Mouse (Mus musculus): Measurements from ENCODE around the gene Filip1. TPM values are rescaled to one million over a fixed set of nuclear protein-coding genes. Genes with fewer than 3 reads are reported as not detected.
A peak's percentile ranks its signal among the peaks of the same experiment; 100 is the strongest.

Gene Filip1
- polyA plus RNA-seq, 1 experiment from 2014 or later: 8.4 TPM

DNA sequence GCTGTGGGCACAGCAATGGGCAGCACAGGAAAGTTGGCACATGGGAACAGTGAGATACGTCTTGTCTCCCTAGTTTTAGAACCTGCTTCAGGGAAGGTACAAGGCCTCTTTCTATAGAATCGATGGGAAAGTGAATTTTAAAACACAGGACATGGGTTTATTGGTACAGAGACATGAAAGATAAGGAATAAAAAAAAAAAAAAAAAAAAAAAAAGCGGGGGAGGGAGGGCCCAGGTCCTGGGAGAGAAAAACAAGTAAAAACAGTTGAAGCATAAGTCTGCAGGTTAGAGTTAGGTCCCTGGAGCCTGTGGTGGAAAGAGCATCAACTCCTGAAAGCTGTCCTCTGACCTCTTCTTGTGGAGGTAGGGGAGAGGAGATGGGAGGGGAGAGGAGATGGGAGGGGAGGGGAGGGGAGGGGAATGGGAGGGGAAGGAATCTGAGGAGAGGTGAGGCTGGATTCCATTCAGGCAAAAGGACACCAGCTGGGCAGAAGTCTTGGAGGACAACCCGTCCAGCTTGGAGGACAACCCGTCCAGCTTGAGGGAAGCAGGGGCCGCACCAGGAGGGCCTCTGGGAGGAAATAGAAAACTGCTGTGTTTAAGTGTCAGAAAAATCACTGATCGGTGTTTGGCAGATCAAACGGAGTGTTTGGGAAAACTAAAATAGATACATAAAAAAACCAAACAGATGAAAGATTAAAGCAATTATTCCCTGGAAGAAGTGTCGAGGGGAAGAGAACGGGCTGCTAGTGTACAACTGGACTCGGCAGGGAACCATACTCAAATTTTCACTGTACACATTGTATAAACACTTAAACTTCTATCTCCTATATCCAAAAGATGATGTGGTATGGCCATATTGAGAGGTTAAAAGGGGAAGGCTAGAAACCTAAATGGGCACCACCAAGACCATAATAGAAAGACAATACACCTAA is 201.4 kb downstream of the Filip1 start:
- H3K4me3 ChIP-seq: no peak overlapping the region
- no peaks in the 10 kb centered on the region for H3K9me3 ChIP-seq
- H3K27me3 ChIP-seq: no peaks in the 10 kb centered on the region
- no peaks in the 10 kb centered on the region for H3K36me3 ChIP-seq
- no peak for ATAC-seq (ENCODE audit: insufficient number of reproducible peaks, low FRiP score, low TSS enrichment, low read depth)
- H3K9ac ChIP-seq: no peak overlapping the region
- H3K4me1 ChIP-seq: peaks cover 32% of the 10 kb centered on the region
- WGBS: 55% methylated on average over 10 of the region's 11 CpGs
- no peak overlapping the region for H3K27ac ChIP-seq
- no peak overlapping the region for H3K4me2 ChIP-seq

DNA sequence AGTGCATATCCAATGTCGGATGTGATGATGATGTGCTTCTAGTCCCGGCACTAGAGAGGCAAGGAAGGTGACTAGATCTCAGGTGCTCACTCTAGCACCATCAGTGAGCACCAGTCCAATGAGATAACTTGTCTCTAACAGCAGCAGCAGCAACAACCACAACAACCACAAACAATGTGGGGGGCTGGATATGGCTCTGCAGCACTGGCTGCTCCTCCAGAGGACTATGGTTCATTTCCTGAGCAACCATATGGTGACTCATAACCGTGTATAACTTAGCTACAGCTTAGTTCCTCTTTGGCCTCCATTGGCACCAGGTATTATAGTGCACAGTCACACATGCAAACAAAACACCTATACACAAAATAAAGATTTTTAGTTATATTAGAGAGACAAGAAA is 202.1 kb downstream of the Filip1 start:
- WGBS: 77% methylated on average over 3 of the region's 3 CpGs
- ATAC-seq (ENCODE audit: insufficient number of reproducible peaks, low FRiP score, low TSS enrichment, low read depth): no peak

DNA sequence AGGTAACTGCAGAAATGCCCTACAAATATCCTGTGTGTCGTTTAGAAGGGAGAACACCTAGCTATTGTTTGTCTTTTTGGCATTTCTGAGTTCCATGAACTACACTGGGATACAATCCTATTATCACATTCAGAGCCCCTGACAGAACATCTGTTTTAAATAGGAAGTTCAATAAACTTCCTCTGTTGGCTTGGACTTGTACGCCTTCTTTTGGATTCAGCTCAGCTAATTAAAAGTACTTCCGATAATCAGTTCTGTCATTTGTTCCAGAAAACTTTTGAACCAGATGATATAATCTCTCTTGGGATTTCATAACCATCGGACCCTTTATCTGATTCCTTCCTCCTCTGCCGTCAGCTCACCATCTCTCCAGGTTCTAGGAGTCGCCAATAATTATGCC is 203.2 kb downstream of the Filip1 start:
- no peak overlapping the region for H3K4me3 ChIP-seq
- H3K27ac ChIP-seq: no peak overlapping the region
- H3K4me1 ChIP-seq: peaks cover 25% of the 10 kb centered on the region
- H3K4me2 ChIP-seq: no peak overlapping the region
- H3K27me3 ChIP-seq: no peaks in the 10 kb centered on the region
- H3K36me3 ChIP-seq: no peaks in the 10 kb centered on the region
- ATAC-seq (ENCODE audit: insufficient number of reproducible peaks, low FRiP score, low TSS enrichment, low read depth): no peak
- H3K9me3 ChIP-seq: no peaks in the 10 kb centered on the region
- WGBS: 28% methylated on average over 6 of the region's 6 CpGs
- no peak overlapping the region for H3K9ac ChIP-seq

More for the DNA sequence above, 202.1 kb downstream of the Filip1 start:
- H3K4me3 ChIP-seq: no peak overlapping the region
- H3K4me1 ChIP-seq: peaks cover 30% of the 10 kb centered on the region
- H3K36me3 ChIP-seq: no peaks in the 10 kb centered on the region
- H3K9ac ChIP-seq: no peak overlapping the region
- no peak overlapping the region for H3K4me2 ChIP-seq
- H3K27ac ChIP-seq: 0 out of 2 replicates have a peak overlapping the region, but pooled peaks have one; percentile 33
- H3K9me3 ChIP-seq: no peaks in the 10 kb centered on the region
- H3K27me3 ChIP-seq: no peaks in the 10 kb centered on the region

DNA sequence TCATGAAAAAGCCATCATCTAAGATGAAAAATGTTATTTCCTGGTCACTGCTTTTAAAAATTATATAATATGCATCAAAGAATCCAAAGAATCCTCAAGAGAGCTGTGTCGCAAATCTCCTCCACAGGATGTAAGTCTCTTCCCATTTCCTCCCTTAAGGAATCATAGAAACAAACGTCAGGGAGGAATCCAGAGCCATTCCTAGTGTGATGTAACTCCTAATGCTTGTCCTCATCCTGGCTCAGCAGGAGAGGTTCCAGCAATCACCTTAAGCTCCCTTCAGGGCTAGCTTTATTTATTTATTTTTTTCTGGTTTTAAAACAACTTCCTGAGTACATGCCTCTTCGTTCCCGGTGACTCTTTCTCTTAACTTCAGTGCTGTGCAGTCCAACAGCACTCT is 205.5 kb downstream of the Filip1 start:
- Histone ChIP-seq H3K27ac (no peak overlapping the region), H3K9ac (no peak overlapping the region), H3K9me3 (no peaks in the 10 kb centered on the region), H3K4me1 (peaks cover 10% of the 10 kb centered on the region; the same call in 1 of the 2 replicates), H3K4me2 (no peak overlapping the region), H3K36me3 (no peaks in the 10 kb centered on the region), H3K4me3 (no peak overlapping the region), H3K27me3 (no peaks in the 10 kb centered on the region)
- WGBS: 39% methylated on average over 4 of the region's 4 CpGs
- no peak for ATAC-seq (ENCODE audit: insufficient number of reproducible peaks, low FRiP score, low TSS enrichment, low read depth)

DNA sequence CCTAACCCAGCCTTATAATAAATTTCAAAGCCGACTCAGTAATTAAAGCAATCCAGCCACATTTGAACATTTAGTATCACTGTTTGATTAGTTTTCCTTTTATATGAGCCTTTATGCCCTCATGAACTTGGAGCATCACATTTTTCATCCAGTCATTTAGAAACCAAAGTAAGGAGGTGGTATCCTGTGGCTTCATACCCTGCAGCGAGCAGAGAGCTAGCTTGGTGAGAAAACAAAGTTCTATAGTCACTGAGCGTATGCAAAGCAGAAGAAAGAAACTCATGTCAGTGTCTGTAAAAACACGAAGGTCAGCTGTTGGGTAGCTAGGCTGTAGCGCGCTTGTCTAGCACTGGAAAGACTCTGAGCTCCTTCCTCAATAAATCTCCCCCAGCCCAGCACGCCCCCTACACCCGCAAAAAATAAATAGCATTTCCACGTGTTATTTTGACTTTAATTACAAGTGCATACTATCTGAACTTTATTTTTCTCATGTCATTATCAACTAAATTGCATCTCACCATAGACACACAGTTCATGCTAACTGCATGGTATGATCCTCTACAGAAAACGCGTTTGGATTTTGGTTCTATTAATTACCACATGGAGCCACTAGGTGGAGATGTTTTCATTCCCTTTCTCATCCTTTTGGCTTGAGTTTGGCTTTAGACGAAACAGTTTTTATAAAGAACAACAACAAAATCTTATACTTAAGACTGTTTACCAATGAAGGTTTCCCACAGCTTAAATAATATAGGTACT is 206.2 kb downstream of the Filip1 start:
- Histone ChIP-seq H3K4me3 (no peak overlapping the region), H3K4me2 (no peak overlapping the region), H3K9me3 (no peaks in the 10 kb centered on the region), H3K27ac (no peak overlapping the region), H3K9ac (no peak overlapping the region), H3K4me1 (peaks cover 10% of the 10 kb centered on the region; the same call in 1 of the 2 replicates), H3K27me3 (no peaks in the 10 kb centered on the region), H3K36me3 (no peaks in the 10 kb centered on the region)
- no peak for ATAC-seq (ENCODE audit: insufficient number of reproducible peaks, low FRiP score, low TSS enrichment, low read depth)
- 46% methylated on average over 12 of the region's 12 CpGs for WGBS

DNA sequence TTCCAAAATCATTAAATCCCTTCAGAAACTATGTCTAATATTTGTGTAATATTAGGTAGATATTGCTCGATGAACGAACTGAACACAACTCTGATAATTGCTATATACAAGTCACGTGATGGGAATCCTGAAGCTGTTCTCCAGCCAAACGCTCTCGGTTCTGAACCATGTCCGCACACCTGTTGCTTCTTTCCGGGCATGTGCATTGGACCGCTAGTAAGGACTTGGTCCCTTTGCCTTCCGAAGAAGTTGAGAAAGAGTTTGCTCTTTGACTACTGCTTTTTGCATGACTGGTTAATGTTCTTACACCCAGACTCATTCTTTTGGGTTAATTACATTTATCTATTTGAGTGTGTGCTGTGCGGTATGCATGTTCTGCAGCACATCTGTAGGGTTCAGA is 207.2 kb downstream of the Filip1 start:
- Histone ChIP-seq H3K36me3 (no peaks in the 10 kb centered on the region), H3K27ac (no peak overlapping the region), H3K27me3 (no peaks in the 10 kb centered on the region), H3K4me1 (peaks cover 8% of the 10 kb centered on the region; the same call in 1 of the 2 replicates), H3K4me3 (no peak overlapping the region), H3K9me3 (no peaks in the 10 kb centered on the region), H3K9ac (no peak overlapping the region), H3K4me2 (no peak overlapping the region)
- ATAC-seq (ENCODE audit: insufficient number of reproducible peaks, low FRiP score, low TSS enrichment, low read depth): no peak
- 88% methylated on average over 10 of the region's 10 CpGs for WGBS

DNA sequence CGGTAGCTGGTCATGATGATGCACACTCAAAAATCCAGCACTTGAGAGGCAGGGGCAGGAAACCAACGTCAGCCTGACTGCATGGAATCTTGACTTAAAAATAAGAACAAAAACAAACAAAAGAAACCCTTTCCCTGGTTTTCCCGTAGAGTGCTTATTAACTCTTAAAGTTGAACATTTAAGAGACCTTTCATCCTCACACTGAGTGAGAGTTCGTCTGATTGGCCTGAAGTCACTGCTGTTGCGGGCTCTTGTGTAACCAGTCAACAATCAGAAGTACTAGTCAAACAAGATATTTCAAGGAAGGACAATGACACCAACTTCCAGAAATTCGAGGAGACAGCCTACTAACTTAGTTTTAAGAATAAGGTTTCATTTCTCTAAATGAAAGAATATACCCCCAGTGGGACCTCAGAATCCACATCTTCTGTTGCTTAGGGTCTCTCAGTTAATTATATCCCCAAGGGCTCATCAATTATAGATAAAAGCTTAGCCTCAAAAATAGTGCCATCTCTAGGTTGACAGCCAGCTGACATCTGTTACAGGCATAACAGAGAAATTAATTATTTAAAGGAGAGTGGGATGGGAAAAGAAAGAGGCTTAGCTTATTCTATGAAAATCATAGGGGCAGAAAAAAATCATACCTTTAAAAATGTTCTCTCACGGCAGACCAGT is 216.1 kb downstream of the Filip1 start:
- ATAC-seq (ENCODE audit: insufficient number of reproducible peaks, low FRiP score, low TSS enrichment, low read depth): no peak
- H3K36me3 ChIP-seq: no peaks in the 10 kb centered on the region
- H3K4me3 ChIP-seq: no peak overlapping the region
- H3K27me3 ChIP-seq: no peaks in the 10 kb centered on the region
- WGBS: 70% methylated on average over 7 of the region's 7 CpGs
- H3K4me2 ChIP-seq: no peak overlapping the region
- no peak overlapping the region for H3K9ac ChIP-seq
- H3K4me1 ChIP-seq: no peaks in the 10 kb centered on the region
- H3K27ac ChIP-seq: no peak overlapping the region
- H3K9me3 ChIP-seq: no peaks in the 10 kb centered on the region

DNA sequence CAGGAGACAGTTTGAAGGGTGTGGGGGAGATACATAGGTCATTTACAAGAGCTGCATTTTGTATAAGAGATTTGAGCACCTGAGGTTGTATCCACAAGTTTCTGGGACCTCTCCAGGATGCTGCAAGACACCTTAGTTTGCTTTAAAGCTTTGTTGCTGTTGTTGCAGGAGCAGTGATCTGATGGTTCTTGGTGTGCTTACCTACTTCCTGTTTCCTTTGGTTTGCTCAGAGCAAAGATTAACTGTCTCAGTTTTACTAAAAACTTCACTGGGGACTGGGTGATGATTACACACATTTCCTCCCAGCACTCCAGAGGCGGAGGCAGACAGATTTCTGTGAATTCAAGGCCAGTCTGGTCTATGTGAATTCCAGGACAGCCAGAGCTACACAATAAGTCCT is 217.6 kb downstream of the Filip1 start:
- Histone ChIP-seq H3K4me2 (no peak overlapping the region), H3K4me3 (no peak overlapping the region), H3K9me3 (no peaks in the 10 kb centered on the region), H3K27me3 (no peaks in the 10 kb centered on the region), H3K9ac (no peak overlapping the region), H3K4me1 (0 out of 2 replicates have a peak, but pooled peaks cover 1% of the 10 kb centered on the region), H3K27ac (no peak overlapping the region), H3K36me3 (no peaks in the 10 kb centered on the region)
- 74% methylated on average over 1 of the region's 1 CpGs for WGBS
- no peak for ATAC-seq (ENCODE audit: insufficient number of reproducible peaks, low FRiP score, low TSS enrichment, low read depth)

DNA sequence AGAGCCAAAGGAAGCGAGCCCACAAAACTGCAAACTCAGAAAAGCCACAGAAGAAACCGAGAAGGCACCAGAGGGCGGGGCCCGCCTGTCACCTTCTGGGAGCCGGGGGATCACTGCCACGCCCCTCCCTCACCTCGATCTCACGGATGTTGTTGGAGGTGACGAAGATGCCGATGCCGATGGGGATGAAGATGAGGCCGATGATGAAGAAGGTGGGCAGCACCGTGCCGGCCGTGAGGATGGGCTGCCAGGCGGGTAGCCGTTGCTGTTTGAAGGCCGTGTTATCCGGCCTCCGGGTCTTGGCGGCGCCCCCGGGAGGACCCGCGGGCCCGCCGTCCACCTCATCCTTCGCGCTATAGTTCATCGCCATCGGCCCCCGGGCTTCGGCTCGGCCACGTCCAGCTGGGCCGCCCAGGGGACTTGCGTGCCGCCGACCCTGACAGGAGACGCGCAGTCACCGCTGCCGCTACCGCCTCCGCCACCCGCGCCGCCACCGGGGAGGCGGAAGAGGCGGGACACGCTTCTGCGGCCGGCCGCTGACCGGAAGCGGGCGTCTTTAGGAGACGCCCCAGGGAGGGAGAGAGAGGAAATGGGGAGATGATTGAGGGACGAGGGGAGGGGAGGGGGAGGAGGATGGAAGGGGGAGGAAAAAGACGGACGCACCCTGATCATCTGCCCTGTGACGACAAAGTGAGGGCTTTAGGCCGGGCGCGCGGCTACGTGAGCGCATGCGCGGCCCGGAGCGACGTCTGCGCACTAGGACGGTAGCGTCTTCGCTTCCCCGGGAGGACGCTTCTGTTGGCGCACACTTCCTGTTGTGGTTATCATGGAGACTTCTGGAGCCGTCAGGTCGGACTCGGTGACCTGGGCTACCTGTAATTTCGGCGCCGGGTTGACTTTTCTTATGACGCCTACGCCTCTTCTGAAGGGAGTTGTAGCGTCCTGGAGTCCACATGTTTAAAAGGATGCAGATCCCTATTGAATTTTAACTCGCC is 219.5 kb downstream of the Filip1 start, which contains the start of gene Tmem30a:
Tmem30a (minus strand) TSS at position 667 of the 995 bp plus-strand sequence.
- WGBS: under 1% methylated on average over 91 of the region's 91 CpGs
- peak within 1 kb of the TSS; percentile 84 for H3K9ac ChIP-seq
- no peaks in the 10 kb centered on the region for H3K36me3 ChIP-seq
- peak within 1 kb of the TSS; percentile 96 for H3K27ac ChIP-seq
- ATAC-seq (ENCODE audit: insufficient number of reproducible peaks, low FRiP score, low TSS enrichment, low read depth): peak; percentile 97
- no peaks in the 10 kb centered on the region for H3K9me3 ChIP-seq
- peak within 1 kb of the TSS; percentile 92 for H3K4me3 ChIP-seq
- H3K4me1 ChIP-seq: 0 out of 2 replicates have a peak, but pooled peaks cover 2% of the 10 kb centered on the region
- no peaks in the 10 kb centered on the region for H3K27me3 ChIP-seq
- peak within 1 kb of the TSS; percentile 44 for H3K4me2 ChIP-seq

DNA sequence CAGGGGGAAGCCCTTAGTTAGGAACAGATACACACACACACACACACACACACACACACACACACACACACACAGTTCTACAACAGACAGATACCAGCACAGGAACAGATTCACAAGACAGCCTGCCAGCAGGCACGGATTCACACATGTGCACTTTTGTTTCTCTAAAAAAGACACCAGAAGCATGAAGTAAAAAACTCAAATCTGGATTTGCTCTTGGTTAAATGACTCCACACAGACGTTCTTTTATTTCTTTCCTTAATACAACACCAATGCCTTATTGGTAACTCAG is 226.9 kb downstream of the Filip1 start:
- WGBS: 65% methylated on average over 2 of the region's 2 CpGs
- H3K9me3 ChIP-seq: no peaks in the 10 kb centered on the region
- H3K9ac ChIP-seq: no peak overlapping the region
- H3K4me3 ChIP-seq: no peak overlapping the region
- no peak overlapping the region for H3K27ac ChIP-seq
- ATAC-seq (ENCODE audit: insufficient number of reproducible peaks, low FRiP score, low TSS enrichment, low read depth): no peak
- peaks cover 12% of the 10 kb centered on the region; the same call in 1 of the 2 replicates for H3K4me1 ChIP-seq
- no peaks in the 10 kb centered on the region for H3K27me3 ChIP-seq
- no peaks in the 10 kb centered on the region for H3K36me3 ChIP-seq
- no peak overlapping the region for H3K4me2 ChIP-seq
